Mouse (Mus musculus) megakaryocyte-erythroid progenitor cell, adult 5-6 weeks (primary cell): ENCODE results near the gene Asic4. TPM values are rescaled to one million over a fixed set of nuclear protein-coding genes. Genes with fewer than 3 reads are reported as not detected.

Source experiments
- ATAC-seq: replicated peaks from 2 replicates; pipeline ENCODE4 v1.8.0; 2016; ENCODE audit warnings: mild to moderate bottlenecking, inconsistent platforms; ENCODE audit not compliant: severe bottlenecking, poor library complexity, low FRiP score, low TSS enrichment
- total RNA-seq, 2 experiments: library from RNA; stranded (forward) in 1 of 2; stranded (reverse) in 1 of 2; fragments of 200-1000, 215-1000 nt in 1 of 2; fragments of >200 nt in 1 of 2; fragmentation: Nextera tagmentation in 1 of 2; gene quantifications; 2 replicates each; pipeline ENCODE4 v1.2.3; 2014 to 2017

The Asic4 gene
- total RNA-seq (2014; fragmentation: Nextera tagmentation) (not detected in 2 replicates), total RNA-seq (2017) (not detected in 2 replicates)

GRCm38 (mm10) chr1:75450314-75451005 lies at the start of gene Asic4:
Gene Asic4 (plus strand): TSS chr1:75450436.
- peak; percentile 80 for ATAC-seq

- no peak for ATAC-seq
Measured at GRCm38 (mm10) chr1:75400493-75401115, 49.6 kb upstream of the Asic4 start.

- ATAC-seq = no peak
Measured at GRCm38 (mm10) chr1:75405547-75405946, 44.7 kb upstream of the Asic4 start.

- no peak for ATAC-seq
Measured at GRCm38 (mm10) chr1:75406173-75406572, 44.1 kb upstream of the Asic4 start.

DNA sequence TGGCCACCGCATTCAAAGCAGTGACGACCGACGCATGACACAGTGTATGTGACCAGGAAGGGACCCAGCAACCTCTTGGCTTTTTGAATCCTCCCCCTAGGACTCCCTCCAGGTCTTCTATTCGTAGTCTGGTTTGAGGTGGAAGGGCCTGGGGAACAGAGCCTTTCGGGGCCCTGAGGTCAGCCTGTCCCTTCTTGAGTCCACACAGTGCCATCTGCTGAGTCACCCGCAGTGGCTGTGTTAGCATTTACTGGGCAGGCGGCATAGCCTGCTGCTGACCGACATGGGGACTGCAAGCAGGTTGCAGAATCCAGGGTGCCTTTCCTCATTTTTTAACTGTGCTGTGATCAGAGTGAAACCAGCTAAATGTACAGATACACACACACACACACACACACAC lies 43.2 kb upstream of the Asic4 start:
- ATAC-seq = no peak

- ATAC-seq = no peak
Measured at GRCm38 (mm10) chr1:75408210-75408609, 42.0 kb upstream of the Asic4 start.

- ATAC-seq = no peak
Measured at GRCm38 (mm10) chr1:75409950-75410349, 40.3 kb upstream of the Asic4 start.

DNA sequence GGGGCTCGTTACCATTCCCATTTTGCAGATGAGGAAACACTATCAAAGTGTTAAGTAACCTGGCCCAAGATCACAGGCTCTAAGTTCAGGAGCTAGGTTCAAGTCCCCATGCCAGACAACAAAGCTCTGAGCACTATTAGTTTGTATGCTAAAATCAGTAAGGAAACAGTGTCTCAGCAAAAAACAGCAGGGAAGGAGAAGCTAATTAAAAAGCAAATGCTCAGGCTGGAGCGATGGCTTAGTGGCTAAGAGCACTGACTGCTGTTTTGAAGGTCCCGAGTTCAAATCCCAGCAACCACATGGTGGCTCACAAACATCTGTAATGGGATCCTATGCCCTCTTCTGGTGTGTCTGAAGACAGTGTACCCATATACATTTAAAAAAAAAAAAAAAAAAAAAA lies 38.0 kb upstream of the Asic4 start:
- no peak for ATAC-seq

DNA sequence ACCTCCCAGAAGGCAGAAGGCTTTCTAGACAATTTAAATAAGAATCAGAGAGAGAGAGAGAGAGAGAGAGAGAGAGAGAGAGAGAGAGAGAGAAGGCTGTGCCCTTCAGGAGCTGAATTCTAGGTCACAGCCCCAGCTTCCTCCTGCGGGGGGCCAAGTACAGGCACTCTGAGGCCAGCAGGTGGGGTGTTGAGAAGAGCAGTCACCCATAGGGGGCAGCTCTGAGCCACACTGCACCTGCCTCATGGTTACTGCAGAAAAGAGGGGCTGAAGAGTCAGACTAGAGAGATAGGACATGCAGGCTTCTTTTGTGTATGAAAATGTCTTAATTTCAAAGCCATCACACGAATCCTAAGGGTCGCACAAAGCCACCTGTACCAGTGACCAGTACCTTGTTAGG lies 36.5 kb upstream of the Asic4 start:
- ATAC-seq = peak; percentile 71; the same call in 1 of the 2 replicates

DNA sequence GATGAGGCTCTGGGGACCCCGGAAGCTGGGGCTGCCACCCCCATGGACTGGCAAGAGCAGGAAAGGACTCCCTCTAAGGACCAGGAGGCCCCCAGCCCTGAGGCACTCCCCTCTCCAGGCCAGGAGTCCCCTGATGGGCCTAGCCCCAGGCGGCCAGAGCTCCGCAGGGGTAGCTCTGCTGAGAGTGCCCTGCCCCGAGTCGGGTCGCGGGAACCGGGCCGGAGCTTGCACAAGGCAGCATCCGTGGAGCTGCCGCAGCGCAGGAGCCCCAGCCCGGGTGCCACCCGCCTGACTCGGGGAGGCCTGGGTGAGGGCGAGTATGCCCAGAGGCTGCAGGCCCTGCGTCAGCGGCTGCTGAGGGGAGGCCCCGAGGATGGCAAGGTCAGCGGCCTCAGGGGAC lies 28.4 kb upstream of the Asic4 start:
- ATAC-seq = no peak

- ATAC-seq = no peak
Measured at GRCm38 (mm10) chr1:75422216-75422822, 27.9 kb upstream of the Asic4 start.

GRCm38 (mm10) chr1:75422823-75423471 lies 27.3 kb upstream of the Asic4 start:
- ATAC-seq = no peak

GRCm38 (mm10) chr1:75423780-75424390 lies 26.4 kb upstream of the Asic4 start:
- ATAC-seq = no peak

- no peak for ATAC-seq
Measured at GRCm38 (mm10) chr1:75425796-75426471, 24.3 kb upstream of the Asic4 start.

GRCm38 (mm10) chr1:75435475-75436328 lies 14.5 kb upstream of the Asic4 start, which contains the start of gene Gmppa:
Gene Gmppa (plus strand): TSS chr1:75435930.
- ATAC-seq = peak; percentile 97

DNA sequence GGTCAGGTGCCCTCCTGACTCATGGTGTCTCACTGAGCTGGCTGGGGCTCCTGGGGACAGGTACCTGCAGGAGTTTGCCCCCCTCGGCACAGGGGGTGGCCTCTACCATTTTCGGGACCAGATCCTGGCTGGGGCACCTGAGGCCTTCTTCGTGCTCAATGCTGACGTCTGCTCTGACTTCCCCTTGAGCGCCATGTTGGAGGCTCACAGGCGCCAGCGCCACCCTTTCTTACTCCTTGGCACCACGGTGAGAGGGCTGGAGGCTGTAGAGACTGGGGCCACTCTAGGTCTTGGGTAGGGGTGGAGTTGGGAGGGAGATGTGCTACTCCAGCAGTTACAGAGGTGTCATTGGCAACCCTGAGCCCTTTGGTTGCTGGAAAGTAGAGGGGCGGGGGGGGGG lies 11.5 kb upstream of the Asic4 start:
- no peak for ATAC-seq

DNA sequence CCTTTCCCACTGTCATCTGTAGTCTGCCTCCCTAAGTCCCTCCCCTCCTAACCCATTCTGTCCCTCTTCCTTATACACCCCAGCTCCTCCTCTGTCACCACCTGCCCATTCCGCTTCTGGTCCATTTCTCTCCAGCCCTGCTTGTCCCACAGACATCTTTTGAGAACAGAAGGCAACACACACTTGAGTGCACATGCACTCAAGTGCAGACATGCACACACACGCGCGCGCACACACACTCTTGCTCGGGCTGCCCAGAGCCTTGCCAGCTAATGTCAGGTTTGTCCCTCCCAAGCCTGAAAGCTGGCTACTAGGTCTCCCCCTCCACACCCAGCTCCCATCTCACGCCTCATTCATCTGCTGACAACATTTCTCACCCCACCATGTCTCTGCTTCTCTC lies 9.6 kb upstream of the Asic4 start:
- ATAC-seq = no peak

- no peak for ATAC-seq
Measured at GRCm38 (mm10) chr1:75441471-75441996, 8.7 kb upstream of the Asic4 start.
